Mouse (Mus musculus): ENCODE data around the gene Hemgn.

Hemgn gene

DNA sequence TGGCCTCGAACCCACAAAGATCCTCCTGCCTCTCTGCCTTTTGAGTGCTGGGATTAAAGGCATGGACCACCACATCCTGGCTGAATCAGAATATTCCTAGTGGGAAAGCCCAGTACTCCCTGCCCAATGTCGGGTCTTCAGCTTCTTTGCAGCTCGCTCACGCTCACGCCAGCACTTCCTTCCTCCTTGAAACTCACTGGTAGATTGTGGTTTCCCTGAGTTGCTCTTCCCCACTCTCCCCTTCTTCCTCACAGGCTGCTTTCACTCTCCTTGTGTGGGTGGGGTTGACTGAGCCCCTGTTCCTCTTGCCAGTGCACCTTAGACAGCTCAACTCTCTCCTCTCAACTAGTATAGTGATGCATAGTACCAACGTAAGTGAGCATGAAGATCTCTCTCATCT is 1.8 kb downstream of the Hemgn start:
- DNase-seq, result no peak

DNA sequence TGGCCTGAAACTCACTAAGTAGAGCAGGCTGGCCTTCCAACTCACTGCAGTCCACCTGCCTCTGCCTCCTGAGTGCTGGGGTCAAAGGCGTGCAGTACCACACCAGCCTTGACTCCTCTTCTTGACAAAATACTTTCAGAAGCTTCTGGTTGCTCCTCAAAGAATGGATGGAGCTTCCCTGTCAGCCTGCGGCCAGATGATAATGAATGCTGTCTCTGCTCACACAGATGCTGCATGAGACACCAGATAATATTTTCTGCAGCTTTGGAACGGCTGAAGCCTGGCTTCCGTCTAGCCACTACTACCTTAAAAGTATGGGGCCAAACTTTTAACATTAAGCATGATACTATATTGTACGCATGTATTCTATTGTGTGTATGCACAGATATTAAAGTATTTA is 2.6 kb downstream of the Hemgn start:
- DNase-seq, result no peak

DNA sequence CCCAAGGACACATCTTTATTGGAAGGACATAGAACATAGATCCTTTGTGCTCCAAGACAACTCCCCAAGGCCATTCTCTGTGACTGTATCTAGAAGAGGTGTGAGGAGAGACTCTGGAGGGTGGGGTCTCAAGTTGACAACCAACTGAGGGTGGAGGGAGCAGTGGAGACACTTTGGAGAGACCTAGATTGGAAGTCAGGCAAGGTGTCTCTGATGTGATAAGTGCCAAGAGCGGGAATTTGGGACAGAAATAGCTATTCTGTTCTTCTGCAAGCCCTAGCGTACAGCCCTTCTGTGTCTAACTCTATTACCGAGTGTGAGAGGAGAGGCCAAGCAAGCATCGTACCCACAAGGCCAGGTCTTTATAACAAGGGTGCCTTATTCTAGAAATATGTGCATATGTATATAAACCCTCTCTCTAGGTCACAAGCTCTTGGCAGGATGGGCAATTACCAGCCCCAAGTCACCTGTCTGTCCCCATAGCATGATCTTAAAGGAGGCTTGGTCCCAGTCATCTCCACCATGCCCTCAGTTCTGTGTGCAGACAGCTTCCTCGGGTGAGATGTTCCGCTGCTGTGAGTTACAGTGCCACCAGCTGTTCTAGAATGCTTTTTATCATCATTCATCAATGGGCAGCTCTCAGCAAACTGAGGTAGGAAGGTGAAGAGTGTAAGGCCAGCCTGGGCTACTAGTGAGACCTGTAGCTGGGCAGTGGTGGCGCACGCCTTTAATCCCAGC is 6.2 kb downstream of the Hemgn start:
- no peak for DNase-seq

DNA sequence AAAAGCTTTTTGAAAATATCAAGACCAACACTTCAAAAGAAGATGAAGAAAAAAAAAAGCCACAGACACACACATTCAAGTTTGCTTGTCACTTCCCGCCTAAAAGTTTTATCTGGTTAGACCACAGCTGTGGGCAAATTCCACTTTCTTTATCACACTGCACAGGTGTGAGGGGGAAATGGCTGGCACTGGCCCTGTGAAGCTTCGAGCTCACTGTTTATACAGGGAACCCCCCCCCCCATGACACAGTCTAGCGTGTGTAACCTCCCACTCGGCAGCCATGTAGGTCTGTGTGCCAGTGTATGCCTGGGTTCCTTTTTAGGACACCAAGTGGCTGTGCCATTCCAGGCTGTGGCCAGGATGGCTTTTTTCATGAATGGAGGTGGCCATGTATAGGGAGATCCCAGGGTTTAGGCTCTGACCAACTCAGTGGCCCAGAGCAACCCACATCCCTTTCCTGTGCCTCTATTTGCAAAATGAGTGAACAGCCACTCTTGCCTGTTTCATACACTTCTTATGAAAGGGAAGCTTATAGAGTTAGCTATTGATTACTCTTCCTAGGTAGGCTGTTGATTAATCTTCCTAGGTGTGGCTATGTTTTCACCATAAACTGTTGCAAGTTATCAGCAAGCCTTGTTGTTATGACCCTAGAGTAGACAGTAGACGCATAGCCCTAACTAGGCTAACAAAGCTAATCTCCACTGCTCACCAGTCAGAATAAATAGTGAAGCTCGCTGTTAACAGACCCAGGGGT is 9.1 kb downstream of the Hemgn start:
- no peak for DNase-seq

DNA sequence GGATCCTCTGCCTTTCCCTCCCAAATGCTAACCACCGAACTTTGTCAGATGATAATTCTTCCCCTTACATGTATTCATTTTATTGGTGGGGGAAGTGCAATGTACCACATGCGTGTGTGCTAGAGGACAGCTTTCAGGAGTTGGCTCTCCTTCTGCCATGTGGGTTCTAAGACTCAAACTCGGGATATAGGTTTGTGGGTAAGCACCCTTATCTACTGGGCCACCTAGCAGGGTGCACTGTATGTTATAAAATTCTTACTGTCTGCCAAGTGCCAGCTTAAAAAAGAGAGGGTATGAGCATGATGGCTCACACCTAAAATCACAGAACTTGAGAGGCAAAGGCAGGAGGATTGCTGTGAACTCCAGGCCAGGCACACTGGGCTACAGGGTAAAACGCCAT is 14.5 kb downstream of the Hemgn start:
- DNase-seq, result no peak

DNA sequence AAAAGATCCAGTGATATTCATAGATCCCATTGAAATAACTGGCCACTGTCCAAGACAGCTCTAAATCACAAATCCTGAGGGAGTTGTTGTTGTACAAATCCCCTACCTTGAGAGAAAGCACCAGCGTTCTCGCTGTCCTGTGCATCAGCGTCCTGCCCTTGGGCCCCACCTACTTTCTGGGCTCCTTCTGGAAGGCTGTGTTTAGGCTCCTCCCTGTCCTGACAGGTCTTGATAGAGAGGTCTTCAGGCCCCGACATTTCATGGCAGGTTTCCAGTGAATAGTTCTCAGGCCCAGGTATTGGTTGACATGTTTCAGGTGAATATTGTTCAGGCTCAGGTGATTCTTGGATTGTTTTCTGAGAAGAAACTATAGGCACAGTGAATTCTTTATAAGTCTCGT is 17.6 kb downstream of the Hemgn start:
- DNase-seq, result no peak

DNA sequence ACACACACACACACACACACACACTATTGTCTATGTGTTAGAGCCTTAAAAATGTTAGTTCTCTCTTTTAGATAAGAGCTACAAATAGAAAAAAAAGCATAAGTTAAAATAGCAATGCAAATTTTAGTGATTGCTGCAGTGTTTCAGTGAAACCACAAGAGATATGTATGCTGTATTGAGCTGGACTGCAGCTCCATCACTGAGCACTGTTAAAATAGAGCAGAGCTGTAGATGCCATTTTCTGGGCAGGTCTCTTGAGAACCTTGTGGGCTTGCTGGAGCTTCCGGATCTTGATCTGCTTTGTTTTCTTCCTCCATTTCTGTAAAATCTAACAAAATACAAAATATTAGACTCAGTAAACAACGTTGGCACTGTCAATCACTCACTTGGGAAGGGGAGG is 18.9 kb downstream of the Hemgn start:
- DNase-seq, result no peak

DNA sequence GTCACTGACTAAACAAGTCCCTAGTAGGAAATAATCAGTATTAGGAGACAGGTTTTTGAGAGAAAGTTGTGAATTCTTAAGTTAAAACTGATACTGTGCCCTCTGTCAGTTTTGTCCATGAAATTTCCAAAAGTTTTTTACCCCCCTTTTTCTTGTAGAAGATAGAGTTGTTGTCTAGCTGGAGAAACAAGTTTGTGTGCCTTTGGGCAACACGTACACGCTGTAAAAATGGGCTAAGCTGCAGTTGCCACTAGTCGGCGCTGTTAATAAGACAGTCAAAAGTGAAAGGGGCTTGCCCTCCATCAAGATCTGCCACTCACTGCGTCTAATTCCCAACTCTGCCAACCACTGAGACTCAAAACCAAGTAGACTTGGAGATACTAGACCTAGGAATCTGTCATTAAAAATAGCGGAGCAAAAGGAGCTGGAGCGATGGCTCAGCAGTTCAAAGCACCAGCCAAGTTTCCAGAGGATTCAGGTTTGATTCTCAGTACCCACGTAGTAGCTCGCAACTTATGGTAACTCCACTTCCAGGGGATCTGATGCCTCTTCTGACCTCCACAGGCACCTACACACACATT is 22.8 kb downstream of the Hemgn start:
- DNase-seq, result peak; percentile 67

DNA sequence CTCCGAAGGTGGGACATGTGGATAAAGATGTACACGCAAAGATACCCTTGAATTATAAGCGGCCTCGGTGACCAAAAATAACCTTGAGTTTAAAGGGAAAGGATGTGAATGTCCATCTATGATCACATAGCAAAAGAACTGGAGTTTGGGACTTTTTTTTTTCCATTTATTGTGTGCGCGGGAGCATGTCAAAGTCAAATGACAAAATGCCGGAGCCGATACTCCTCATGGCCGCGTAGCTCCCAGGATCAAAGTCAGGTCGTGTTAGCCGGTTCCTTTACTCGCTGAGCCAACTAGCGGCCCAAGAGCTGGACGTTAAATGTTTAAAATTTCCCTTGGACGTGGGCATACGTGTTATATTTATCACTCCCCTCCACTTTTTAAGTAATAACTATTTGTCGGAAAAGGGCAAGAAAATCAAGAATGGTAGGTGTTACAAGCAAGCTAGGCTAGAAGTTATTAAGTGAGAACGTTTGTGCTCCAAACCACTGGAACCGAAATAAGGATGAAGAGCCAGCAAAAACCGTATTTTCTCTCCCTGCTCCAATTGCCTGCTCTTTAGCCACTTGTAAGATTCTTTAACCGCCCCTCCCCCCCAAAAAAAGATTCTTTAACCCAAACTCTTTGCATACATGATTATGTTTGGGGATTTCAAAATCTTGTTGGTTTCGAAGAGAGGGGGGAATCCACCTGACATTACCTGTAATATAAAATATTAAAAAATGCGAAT is 23.5 kb downstream of the Hemgn start:
- DNase-seq, result no peak

DNA sequence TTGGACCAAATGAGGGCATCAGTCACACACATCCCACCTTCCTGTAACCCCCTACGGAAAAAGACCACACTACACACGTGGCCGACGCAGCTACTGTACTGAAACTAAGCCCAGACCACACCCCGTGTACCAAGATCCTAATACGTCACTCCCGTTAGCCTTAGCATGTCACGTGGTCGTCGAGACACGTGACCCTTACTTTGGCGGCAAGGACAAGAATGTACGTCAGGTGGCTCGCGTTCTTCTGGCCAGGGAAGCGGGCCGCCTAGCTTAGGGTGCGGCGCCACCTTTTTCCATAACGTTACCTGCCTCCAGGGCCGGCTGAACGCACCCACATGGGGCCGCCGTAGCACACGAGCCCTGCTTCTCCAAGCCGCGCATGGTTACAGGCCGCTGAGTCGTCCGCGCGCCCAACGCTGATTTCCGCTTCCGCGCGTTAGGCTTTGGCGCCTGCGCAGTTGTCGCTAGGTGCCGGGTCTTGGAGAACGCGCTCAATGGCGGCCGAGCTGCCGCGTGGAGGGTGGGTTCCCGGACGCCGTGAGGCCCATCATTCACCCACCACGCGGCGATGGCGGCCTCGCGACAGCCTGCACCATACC is 24.2 kb downstream of the Hemgn start, which contains the start of gene Trmo:
Gene Trmo (minus strand): TSS at position 425 of the 599 bp plus-strand sequence.
- DNase-seq, result peak; percentile 92

DNA sequence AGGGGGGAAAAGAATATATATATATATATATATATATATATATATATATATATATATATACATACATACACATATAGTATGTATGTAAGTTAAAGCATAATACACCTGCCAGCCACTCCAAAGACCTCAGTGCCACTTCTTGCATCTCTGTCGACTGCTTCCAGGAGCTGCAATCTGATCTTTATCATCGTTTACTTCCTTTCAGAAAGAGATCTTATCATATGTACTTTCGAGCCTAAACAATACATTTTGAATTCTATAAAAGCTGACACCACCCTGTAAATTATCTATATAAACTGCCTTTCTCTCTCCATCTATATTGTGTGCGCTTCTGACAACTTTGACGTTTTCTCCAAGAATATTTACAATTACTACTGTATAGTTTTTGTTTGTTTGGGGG is 24.8 kb downstream of the Hemgn start:
- DNase-seq, result no peak

DNA sequence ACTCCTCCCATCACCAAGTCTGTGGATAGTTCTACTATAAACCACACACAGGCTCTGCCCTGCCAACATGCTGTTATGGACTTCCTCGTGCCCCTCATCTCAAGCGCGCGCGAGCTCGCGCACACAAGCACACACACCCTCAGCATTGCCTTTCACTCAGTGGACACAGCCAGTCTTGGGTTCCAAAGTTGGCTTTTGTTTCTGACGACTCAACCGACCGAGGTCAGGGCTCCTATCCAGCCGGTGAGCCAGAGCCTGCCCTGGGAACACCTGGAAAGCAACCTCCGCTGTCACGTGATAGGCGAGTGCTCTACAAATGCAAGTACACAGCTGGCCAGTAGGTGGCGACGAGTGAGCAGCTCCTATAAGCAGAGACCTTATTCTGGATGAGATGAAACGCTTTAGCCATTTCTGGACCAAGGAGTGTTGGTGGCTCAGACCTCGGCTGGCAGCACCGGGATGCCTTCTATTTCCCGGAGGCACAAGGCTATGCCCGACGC is 38.4 kb downstream of the Hemgn start:
- peak; percentile 78 for DNase-seq

DNA sequence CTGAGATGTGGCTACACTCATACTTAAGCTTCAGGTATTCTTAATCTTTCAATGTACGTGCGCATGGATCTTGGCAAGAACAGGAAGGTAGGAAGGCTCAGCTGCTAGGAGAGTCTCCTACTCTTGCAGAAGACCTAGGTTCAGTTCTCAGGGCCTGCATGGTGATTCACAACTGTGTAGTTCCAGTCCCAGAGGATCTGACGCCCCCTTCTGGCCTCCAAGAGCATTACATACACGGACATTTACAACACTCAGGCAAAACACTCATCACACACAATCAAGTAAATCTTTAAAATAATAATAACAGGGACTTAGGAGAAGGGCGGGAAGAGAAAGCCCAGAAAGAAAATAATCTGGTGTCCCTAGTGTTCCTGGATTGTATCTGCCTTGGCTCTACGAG is 38.9 kb downstream of the Hemgn start:
- peak; percentile 20 for DNase-seq

DNA sequence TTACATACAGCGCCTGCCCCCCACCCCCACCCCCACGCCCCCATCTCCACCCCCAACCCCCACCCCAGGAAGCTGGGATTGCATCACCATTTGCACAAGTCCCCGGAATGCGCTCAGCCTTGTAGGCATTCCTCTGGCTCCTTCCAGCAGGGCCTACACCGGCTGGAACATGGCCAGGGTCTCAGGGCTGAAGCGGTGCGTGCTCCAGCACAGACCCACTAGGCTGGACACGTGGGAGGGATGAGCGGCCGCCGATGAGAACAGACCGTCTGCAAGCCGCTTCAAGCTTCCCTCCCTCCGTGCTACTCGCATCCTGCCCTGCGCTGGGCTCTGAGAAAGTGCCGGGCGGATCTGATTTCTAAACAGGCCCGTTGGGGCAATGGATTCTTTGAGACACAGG is 42.3 kb downstream of the Hemgn start:
- no peak for DNase-seq

DNA sequence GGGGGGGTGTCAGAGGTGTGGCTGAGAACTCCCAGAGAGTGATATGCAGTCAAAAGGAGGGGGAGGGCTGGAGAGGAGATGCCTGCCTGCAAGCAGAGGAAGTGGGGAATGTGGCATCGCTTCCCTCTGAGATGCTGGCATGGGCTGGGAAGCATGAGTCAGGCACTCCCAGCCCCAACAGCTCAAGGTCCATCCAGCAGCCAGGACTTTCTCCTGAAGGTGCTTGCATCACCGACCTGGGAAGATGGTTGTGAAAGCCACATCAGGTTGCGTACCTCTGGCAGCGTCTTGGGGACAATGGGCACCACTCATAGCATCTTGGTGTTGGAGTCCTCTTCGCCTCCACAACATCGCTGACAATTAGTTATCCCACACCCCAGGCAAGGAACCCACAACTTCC is 42.9 kb downstream of the Hemgn start:
- no peak for DNase-seq

DNA sequence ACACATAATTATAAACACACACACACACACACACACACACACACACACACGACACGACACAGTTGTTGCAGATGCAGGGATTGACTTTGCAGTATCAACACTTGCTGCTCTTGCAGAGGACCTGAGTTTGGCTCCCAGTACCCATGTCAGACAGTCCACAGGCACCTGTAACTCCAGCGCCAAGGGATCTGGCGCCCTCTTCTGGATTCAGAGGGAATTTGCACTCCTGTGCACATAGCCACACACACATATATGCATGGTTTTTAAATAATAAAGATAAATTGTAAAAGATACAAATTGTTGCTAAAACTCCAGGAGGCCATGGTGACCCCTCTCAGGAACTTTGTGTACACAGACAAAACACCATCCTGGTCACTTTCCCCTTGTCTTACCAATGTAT is 44.2 kb downstream of the Hemgn start:
- DNase-seq, result no peak

DNA sequence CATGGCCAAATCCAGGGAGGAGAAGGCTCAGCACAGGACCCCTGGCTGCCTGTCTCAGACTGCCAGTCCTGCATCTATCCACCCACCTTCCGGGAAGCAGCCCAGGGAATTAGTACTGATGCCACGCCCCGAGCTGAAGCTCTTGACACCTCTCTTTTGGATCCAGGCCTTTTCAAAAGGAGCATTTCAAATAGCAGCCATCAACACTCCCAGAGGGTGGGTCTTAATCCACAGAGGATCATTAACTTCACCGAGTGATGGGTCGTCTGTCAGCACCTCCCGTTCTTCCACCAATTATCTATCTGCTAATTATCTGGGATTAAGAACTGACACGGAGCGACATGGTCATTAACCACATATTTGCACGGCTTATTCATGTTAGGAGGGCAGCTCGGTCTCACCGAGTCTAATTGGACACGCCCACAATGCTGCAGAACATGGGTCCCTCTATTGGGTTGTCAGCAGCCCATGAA is 45.8 kb downstream of the Hemgn start:
- no peak for DNase-seq

DNA sequence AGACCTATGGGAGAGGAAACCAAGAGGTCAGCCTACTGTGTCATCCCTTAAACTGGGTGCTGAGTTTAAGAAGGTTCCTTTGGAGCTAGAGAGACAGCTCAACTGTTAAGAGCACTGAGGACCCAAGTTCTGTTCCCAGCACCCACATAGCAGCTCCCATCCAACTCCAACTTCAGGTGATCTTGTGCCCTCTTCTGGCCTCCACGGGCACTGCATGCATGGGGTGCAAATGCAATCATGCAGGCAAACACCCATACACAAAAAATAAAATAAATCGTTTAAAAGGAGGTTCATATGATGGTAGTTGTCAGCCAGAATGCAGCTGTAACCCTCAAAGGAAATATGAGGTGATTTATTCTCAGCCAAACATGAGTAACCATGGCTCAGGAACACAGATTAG is 48.9 kb downstream of the Hemgn start:
- no peak for DNase-seq

DNA sequence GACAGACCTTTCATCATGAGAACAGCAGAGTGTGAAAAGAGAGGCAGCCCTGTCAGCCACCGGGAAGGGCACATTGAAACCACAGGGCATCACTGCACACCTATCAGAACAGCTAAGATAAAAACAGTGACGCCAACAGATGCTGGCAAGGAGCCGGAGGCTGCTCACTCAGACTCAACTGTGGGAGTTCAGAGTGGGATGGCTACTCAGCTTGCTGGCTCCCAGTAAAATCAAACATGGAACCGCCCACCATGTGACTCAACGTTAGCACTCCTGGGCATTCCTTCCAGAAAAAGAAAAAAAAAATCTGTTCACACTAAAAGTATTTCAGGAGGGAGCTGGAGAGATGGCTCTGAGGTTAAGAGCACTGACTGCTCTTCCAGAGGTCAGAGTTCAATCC is 52.0 kb downstream of the Hemgn start:
- no peak for DNase-seq

DNA sequence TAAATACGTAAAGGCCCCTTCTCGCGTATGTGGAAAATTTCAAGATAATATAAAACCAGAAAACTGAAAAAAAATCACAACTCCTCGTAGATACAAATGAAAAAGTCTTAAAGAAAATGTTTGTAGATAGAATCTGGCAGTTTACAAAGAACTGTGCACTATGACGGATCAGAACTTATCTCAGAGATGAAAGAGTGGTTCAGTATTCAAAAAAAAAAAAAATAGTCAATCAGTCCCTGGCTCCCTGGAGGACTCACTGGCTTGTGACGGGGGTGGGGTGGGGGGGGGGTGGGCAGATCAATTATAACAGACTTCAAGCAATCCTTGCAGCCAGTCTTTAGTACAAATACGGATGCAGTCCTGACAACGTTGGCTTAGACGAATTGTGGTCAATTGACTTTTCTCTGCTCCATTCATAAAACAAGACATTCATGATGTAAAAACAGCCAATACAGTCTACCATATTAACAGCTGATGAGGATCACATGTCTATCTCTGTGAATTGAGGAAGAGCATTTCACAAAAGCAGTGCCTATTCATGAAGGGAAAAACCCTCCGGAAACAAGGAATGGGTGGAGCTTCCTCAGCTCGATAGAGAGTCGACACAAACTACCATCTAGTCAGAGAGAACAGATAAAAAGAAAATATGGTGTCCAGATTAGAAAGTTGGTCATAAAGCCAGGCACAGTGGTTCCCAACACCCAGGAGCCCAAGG is 53.6 kb downstream of the Hemgn start:
- no peak for DNase-seq

DNA sequence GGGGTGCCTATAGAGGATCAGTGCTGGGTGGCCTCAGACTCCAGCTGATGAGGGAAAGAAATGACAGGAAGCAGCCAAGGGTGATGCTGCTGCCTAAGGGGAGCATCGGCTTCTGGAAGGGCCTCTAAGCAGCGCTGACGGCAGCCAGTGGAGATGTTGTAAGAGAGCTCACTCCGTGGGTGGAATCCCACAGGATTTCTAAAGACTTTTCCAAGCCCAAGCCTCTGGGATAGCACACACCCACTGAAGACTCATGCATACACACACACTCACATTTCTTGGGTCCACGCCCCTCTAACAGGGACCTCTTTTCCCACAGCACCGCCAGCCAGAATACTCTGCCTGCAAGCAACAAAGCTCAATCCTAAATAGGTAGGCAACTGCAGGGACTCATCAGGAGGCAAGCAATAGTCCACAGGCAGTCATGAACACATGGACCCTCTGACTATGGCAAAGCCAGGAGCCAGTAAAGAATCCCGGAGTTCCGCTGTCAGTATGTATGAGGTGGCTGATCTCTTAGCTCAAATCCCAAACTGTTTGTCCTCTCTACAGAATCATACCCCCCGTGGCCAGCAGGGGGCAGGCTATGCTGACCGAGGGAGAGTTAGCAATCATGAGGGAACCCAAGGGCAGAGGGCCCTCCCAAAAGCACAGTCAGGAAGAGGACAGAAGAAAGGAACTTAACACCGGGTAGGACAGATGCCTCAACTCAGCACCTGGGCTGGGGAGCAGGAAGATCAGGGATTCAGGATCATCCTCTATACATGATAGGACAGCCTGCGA is 56.8 kb downstream of the Hemgn start:
- no peak for DNase-seq
